Mouse (Mus musculus) stomach, postnatal 0 days (tissue): ENCODE measurements around the gene Serf2. TPM values are rescaled to one million over a fixed set of nuclear protein-coding genes. Genes with fewer than 3 reads are reported as not detected.

Experiments
- ATAC-seq: fragments of 200-750 bp; cut with Nextera tagmentation; 2 replicates; pipeline ENCODE4 v1.8.0; 2017; ENCODE audit not compliant: low FRiP score, low TSS enrichment
- DNase-seq: peaks from one replicate; pipeline ENCODE4 v3.0.0-alpha.2; 2016; ENCODE audit warnings: low spot score
- H3K27ac ChIP-seq: fragments of 300-500 bp; sonication (generic); replicated peaks from 2 replicates; pipeline ENCODE4 v1.5.1; 2014; ENCODE audit warnings: mild to moderate bottlenecking, control low read depth
- H3K27me3 ChIP-seq: fragments of 300-500 bp; sonication (generic); 2 replicates; pipeline ENCODE4 v1.6.1; 2014; ENCODE audit warnings: low read length; ENCODE audit not compliant: control insufficient read depth, insufficient read depth
- H3K36me3 ChIP-seq: fragments of 300-500 bp; sonication (generic); 2 replicates; pipeline ENCODE4 v1.6.1; 2014; ENCODE audit warnings: low read length, mixed read lengths; ENCODE audit not compliant: control insufficient read depth, insufficient read depth
- H3K4me1 ChIP-seq: fragments of 300-500 bp; sonication (generic); replicated peaks from 2 replicates; pipeline ENCODE4 v1.6.1; 2014; ENCODE audit warnings: antibody characterized with exemption; ENCODE audit not compliant: control insufficient read depth, insufficient read depth
- H3K4me2 ChIP-seq: fragments of 300-500 bp; sonication (generic); replicated peaks from 2 replicates; pipeline ENCODE4 v1.6.1; 2014; ENCODE audit warnings: low read depth, mild to moderate bottlenecking, control low read depth, moderate library complexity
- H3K4me3 ChIP-seq: fragments of 300-500 bp; sonication (generic); 2 replicates; pipeline ENCODE4 v1.5.1; 2014; ENCODE audit warnings: low read depth, low read length, control low read depth
- H3K9ac ChIP-seq: fragments of 300-500 bp; sonication (generic); 2 replicates; pipeline ENCODE4 v1.6.1; 2014; ENCODE audit warnings: mild to moderate bottlenecking, low read length, control low read depth, mixed read lengths
- H3K9me3 ChIP-seq: fragments of 300-500 bp; sonication (generic); 2 replicates; pipeline ENCODE4 v1.6.1; 2016; ENCODE audit warnings: low read length; ENCODE audit not compliant: control insufficient read depth
- CTCF ChIP-seq: IDR thresholded peaks from 2 replicates; pipeline ENCODE4 v1.5.1; 2016; ENCODE audit warnings: antibody characterized with exemption, low read depth, mild to moderate bottlenecking, moderate library complexity
- EP300 ChIP-seq: optimal IDR thresholded peaks from 2 replicates; pipeline ENCODE3; 2016; ENCODE audit warnings: antibody characterized with exemption
- WGBS: fragments of 180-500 bp; shearing (Covaris S2); extraction: QIAGEN DNeasy Blood & Tissue Kit; methylation state at CpG from one replicate; pipeline ENCODE4 v1.1.7; 2014; 5-methylcytosine and 5-hydroxymethylcytosine counted together
- polyA plus RNA-seq: library from polyadenylated mRNA; unstranded; fragments of >200 nt; fragmentation: Nextera tagmentation; extraction: Ambion mirVana; gene quantifications from 2 replicates; pipeline ENCODE4 v1.2.1, GENCODE M21; 2015

Gene Serf2
- polyA plus RNA-seq, 1 experiment from 2014 or later = 486 TPM

GRCm38 (mm10) chr2:121448136-121448535, 859 bp upstream of the Serf2 start:
- Histone ChIP-seq H3K27me3 (no peaks in the 10 kb centered on the region), H3K27ac (peak overlapping the region; percentile 96), H3K4me3 (peak overlapping the region; percentile 99), H3K9ac (peak overlapping the region; percentile 59), H3K36me3 (no peaks in the 10 kb centered on the region; the same call in 1 of the 2 replicates), H3K4me2 (peak overlapping the region; percentile 59), H3K4me1 (no peaks in the 10 kb centered on the region), H3K9me3 (no peaks in the 10 kb centered on the region)
- WGBS = 12% methylated on average over 9 of the region's 9 CpGs
- TF ChIP-seq CTCF = peak; percentile 60
- TF ChIP-seq EP300 = no peak
- DNase-seq = peak; percentile 37
- ATAC-seq = no peak

DNA sequence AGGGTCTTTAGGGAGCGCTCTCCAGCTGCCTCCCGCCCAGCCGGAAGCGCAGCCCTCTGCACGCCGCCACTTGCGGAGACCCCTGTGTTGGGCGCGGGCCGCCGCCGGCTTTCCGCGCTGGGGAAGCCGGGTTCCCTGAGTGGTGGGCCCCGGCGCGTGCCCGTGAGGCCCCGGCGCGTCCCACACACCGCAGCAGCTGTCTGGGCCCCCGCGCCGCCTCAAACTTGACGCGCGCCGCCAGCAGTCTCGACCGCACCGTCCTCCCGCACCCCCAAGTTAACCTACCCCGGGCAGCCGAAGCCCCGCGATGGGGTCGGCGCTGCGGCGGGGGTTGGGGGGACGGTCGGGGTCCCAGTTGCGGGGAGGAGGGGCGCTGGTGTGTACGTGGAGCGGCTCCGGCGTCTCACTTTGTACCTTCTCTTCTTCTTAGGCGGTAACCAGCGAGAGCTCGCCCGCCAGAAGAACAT, 583 bp downstream of the Serf2 start:
- under 1% methylated on average over 38 of the region's 54 CpGs for WGBS
- Histone ChIP-seq H3K27me3 (no peaks in the 10 kb centered on the region), H3K4me3 (peak overlapping the region; percentile 99), H3K36me3 (no peaks in the 10 kb centered on the region; the same call in 1 of the 2 replicates), H3K9me3 (no peaks in the 10 kb centered on the region), H3K4me1 (no peaks in the 10 kb centered on the region), H3K27ac (peak overlapping the region; percentile 99), H3K9ac (peak overlapping the region; percentile 99), H3K4me2 (peak overlapping the region; percentile 86)
- ATAC-seq (peak; percentile 27), DNase-seq (peak; percentile 60)
- TF ChIP-seq EP300 (no peak), CTCF (no peak)

DNA sequence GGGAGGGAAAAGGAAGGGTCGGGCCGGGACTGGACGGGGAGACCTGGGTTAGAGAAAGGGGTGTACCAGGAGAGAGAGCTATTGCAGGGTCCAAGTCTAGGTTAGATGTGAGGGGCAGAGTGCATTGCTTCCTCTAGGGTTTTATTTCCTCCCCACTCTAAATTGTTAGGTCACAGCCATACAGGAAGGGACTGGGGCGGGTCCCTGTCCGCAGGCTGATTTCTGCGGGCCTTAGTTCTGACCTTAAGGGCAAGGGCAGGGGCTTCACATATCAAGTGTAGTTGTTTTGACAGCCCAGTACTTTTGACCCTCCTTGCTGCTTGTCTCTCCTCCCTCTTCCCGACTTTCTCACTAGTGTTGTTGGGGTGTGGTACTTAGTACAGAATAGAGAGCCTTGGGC, 1.1 kb downstream of the Serf2 start:
- Histone ChIP-seq H3K4me1 (no peaks in the 10 kb centered on the region), H3K9ac (peak overlapping the region; percentile 99), H3K4me2 (peak overlapping the region; percentile 86), H3K36me3 (no peaks in the 10 kb centered on the region; the same call in 1 of the 2 replicates), H3K9me3 (no peaks in the 10 kb centered on the region), H3K27me3 (no peaks in the 10 kb centered on the region), H3K27ac (peak overlapping the region; percentile 99), H3K4me3 (peak overlapping the region; percentile 99)
- no peak for TF ChIP-seq EP300
- TF ChIP-seq CTCF = peak; percentile 22; the same call in 1 of the 2 replicates
- DNase-seq (peak; percentile 34), ATAC-seq (no peak)
- under 1% methylated on average over 7 of the region's 7 CpGs for WGBS

DNA sequence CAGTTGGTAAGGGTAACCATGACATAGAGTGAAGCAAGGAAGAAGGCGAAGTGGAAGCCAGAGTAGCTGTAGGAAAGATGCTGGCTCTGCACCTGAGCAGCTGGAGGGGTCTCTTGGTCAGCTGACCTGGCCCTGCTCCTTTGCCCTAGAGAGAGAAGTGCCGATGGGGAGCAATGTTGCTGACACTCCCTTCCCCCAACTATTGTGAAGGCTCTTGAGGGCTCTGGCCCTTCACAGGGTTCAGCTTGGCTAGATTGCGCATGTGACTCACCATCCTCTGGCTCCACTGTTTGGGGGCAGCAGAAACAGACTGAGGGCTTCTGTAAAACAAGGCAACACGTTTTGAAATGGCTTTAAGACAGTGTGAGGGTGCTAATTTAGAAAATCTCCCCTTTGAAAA, 3.4 kb downstream of the Serf2 start:
- Histone ChIP-seq H3K9ac (no peak overlapping the region), H3K27ac (no peak overlapping the region; the same call in 1 of the 2 replicates), H3K4me1 (no peaks in the 10 kb centered on the region), H3K27me3 (no peaks in the 10 kb centered on the region), H3K4me3 (no peak overlapping the region), H3K9me3 (no peaks in the 10 kb centered on the region), H3K36me3 (no peaks in the 10 kb centered on the region; the same call in 1 of the 2 replicates), H3K4me2 (no peak overlapping the region)
- no peak for ATAC-seq
- WGBS = 69% methylated on average over 4 of the region's 4 CpGs
- DNase-seq = no peak
- TF ChIP-seq EP300 (no peak), CTCF (no peak)

GRCm38 (mm10) chr2:121452990-121453389, 4.0 kb downstream of the Serf2 start, which contains the start of gene Hypk:
TSS of gene Hypk (plus strand) at chr2:121453290.
- no peak within 1 kb of the TSS; the same call in 1 of the 2 replicates for H3K27ac ChIP-seq
- H3K27me3 ChIP-seq = no peaks in the 10 kb centered on the region
- WGBS = 49% methylated on average over 4 of the region's 4 CpGs
- H3K9ac ChIP-seq = no peak within 1 kb of the TSS
- H3K4me2 ChIP-seq = no peak within 1 kb of the TSS
- ATAC-seq = no peak
- DNase-seq = no peak
- H3K36me3 ChIP-seq = no peaks in the 10 kb centered on the region; the same call in 1 of the 2 replicates
- TF ChIP-seq CTCF (no peak), EP300 (no peak)
- no peaks in the 10 kb centered on the region for H3K9me3 ChIP-seq
- H3K4me3 ChIP-seq = no peak within 1 kb of the TSS
- no peaks in the 10 kb centered on the region for H3K4me1 ChIP-seq

DNA sequence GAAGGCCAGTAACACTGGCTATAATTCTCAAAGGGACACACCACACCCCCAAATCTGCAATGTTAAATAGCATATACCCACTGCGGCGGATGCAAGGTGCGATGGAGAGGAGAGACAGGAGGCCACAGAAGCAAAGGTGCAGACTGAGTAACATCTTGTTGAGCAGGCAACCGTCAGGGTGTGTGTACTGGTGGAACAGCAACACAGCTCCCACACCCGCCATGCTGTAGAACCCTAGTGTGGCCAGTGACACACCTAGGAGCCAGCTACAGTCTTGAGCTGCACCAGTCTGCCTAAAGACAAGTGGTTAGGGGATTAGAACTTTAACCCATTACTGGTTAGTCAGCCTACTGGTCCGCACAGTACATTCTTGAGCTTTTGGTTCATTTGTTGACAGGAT, 4.9 kb downstream of the Serf2 start:
- Histone ChIP-seq H3K4me2 (no peak overlapping the region), H3K4me3 (no peak overlapping the region), H3K9me3 (no peaks in the 10 kb centered on the region), H3K27me3 (no peaks in the 10 kb centered on the region), H3K36me3 (no peaks in the 10 kb centered on the region; the same call in 1 of the 2 replicates), H3K4me1 (no peaks in the 10 kb centered on the region), H3K9ac (no peak overlapping the region), H3K27ac (no peak overlapping the region)
- DNase-seq = no peak
- 83% methylated on average over 6 of the region's 6 CpGs for WGBS
- no peak for TF ChIP-seq EP300
- TF ChIP-seq CTCF = no peak
- ATAC-seq = no peak
